Mouse (Mus musculus) common myeloid progenitor, adult 5-6 weeks (primary cell): Measurements from ENCODE around the gene Dock3. TPM values are rescaled to one million over a fixed set of nuclear protein-coding genes. Genes with fewer than 3 reads are reported as not detected.
A peak's percentile ranks its signal among the peaks of the same experiment; 100 is the strongest.

Source experiments
- ATAC-seq: replicated peaks from 2 replicates; pipeline ENCODE4 v1.8.0; 2016; ENCODE audit warnings: low read depth, mild to moderate bottlenecking, moderate TSS enrichment, inconsistent platforms; ENCODE audit not compliant: poor library complexity, severe bottlenecking
- total RNA-seq: library from RNA; stranded (forward); fragments of 200-1000, 187-1606 nt; gene quantifications from 2 replicates; pipeline ENCODE4 v1.2.3, GENCODE M21; 2017

Dock3 gene
- total RNA-seq: 0.23 and 1.6 TPM in 2 replicates

- ATAC-seq: peak; percentile 39; the same call in 1 of the 2 replicates
Observed at GRCm38 (mm10) chr9:107231539-107232139, at the start of gene Dock3. Gene Dock3, minus strand, starts transcription at chr9:107231909.

DNA sequence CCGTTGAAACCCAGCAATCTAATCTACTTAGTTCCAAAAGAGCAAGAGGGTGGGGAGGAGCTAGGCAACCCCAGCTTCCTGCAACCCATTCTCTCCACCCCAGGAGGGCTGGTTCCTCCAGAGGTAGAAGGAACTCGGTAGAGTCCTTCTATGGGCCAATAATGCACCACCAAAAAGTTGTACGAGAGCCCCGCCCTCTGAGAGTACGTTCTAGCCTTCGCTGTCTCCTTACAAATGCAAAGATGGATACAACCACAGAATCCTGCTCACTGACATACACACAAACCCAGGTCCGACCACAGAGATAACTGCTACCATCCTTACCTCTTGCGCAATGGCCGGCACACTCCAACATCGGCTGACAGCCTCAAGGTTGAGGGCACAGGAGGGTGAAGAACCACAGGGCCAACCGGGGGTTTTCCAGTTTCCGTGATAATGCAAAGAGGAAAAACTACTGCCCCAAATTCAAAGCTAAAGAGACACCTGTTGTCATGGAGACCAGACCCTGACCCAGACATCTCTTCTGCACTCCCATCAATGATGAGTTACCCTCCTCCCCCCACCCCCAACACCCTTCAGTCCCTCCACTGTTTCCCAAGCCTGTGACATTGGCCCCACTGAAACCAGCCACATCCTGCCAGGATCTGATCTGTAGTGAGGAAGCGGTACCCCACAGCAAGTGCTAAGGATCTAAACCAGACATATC, 48.8 kb upstream of the Dock3 start:
- peak; percentile 66 for ATAC-seq

DNA sequence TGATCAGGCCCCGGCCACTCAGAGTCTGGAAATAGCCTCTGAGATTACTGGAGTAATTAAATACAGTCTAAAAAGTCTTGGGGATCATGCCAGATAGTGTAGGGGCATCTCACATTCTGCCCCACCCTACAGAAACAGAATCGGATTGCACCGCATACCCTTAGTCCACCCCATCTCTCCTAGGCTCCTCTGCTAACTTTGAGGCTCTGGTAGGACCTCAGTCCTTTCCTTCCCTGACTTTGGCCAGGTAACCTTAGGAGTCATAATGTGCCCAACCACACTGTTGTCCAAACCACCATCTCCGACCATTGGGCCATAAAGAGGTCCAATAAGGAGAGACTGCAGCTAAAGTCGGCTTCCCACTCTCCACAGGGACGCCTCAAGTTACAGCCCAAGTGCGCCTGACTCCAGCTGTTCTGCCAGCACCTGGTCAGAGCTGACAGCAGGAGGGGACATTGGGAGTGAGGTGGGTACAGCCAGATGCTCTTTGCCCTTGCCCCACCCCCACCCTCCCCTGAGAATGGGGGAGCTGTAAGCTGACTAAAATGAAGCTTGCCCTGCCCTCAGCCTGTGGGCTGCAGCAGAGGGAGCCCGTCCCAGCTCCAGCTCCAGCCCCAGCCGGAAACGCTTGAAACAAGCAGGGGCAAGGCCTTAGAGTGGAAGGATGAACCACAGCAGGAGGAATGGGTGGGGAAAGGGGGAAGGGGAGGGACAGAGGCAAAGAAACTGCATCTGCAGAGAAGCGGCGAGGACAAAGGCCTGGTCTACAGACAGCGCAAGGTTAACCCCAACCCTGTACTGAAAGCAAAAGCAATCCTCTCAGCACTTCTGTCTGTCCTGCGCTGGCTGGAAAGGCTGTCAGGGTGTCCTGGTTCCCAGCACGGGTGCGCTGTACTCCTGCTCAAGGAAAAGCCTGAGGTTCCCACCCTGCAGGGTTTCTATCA, 47.9 kb upstream of the Dock3 start:
- ATAC-seq: peak; percentile 41

DNA sequence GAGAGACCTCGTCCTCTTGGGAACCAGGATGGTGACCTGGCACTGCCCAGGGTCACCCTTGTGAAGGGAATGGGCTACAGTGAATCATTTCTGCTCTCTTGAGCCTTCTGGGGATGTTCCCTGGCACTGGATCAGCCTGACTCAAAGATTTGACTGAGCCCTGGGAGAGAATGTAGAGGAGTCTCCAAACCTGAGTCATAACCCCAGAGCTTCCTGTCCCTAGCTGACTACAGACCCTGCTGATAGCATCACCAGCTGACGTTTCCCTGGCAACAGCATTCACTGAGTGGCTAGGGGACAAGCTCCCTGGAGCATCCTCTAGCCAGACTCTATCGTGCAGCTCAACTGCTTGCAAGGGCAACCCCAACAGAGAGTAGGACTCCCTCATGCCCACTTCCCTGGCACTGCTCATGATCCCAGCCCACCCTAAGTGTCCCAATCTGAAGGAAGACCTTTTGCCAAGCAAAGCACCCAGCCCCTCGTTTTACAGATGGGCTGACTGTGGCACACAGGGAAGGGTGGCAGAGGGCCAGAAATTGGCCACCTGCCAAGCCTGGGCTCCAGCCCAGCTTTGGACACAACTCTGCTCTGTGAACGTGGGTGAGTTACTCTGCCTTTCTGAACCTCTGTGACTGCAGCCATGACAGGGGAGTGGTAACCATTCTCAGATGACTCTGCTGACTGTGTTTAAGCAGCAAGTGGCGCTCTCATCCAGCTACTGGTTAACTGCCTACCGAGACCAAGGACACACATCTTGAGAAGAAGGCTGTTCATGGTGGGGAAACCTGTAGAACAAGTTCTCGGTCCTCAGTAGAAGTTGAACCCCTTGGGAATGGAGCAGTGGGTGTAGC, 47.0 kb upstream of the Dock3 start:
- peak; percentile 5; the same call in 1 of the 2 replicates for ATAC-seq

GRCm38 (mm10) chr9:107278126-107278525, 46.4 kb upstream of the Dock3 start:
- no peak for ATAC-seq

- no peak for ATAC-seq
Observed at GRCm38 (mm10) chr9:107277603-107278002, 45.9 kb upstream of the Dock3 start.

- ATAC-seq: no peak
Observed at GRCm38 (mm10) chr9:107275710-107276109, 44.0 kb upstream of the Dock3 start.

- ATAC-seq: no peak
Observed at GRCm38 (mm10) chr9:107274751-107275150, 43.0 kb upstream of the Dock3 start.

DNA sequence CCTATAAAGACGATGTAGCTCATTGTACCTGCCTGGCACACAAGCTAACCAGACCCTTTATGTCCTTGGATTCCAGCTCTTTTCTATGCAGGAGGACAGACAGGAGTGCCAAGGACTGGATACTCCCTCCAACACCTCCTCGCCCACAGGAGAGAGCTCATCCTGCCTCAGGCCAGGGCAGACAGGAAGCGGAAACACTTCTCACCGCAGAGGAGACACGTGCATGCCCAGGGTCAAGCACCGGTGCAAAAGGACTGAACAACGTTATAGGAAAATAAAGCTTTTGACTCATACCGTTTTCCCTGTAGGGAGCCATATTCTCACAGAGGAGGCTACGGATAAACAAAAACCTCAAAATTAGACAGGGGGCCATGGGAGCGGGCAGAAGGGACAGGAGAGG, 41.5 kb upstream of the Dock3 start:
- peak; percentile 33; the same call in 1 of the 2 replicates for ATAC-seq

- peak; percentile 61 for ATAC-seq
Observed at GRCm38 (mm10) chr9:107272284-107272683, 40.6 kb upstream of the Dock3 start.

DNA sequence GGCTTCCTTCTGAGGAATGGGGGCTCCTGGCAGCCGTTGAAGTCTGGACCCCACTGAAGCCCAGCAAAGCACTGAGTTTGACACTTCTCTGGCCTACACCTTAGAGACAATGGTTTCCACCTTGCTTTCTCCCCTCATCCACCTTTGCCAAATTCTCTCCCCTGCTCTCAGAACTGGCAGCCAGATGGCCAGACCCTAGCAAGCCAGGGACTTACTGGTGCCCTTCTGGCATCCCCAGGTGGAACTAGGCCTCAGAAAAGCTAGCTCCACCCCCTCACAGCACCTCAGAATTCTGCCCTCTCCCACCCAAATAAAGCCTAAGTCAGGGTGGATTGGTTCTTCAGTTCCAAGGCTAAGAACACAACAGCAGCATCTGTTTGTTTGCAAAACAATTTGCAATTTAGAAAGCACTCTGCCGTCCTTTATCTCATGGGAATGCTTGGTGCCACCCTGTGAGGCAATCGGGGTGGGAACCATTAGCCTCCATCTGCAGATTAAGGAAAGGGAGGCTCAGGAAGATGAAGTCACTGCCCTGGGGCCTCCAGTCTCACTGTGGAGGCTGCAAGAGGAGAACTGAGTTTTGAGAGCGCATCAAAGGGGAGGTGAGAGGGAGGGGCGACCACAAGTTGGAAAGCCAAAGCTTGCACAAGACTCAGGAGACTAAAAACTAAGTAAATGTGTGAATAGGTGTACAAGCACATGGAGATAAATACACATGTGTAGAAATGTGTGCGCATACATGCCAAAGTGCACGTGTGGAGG, 39.6 kb upstream of the Dock3 start:
- ATAC-seq: no peak

DNA sequence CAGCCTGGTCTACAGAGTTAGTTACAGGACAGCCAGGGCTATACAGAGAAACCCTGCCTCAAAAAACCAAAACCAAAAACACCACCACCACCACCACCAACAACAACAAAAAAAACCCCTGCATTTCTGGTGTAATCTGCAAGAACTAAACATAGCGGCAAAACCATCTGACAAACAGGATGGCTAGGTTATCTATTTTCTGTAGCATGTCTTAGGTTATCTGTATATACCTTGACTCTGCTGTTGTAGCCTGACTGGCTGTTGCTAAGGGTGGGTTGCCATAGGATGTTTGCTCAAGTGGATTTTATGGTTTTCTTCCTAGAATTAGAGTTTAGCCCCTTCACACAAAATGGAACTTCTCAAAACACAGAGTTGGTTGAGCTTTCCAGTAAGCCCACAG, 38.1 kb upstream of the Dock3 start:
- ATAC-seq: no peak

DNA sequence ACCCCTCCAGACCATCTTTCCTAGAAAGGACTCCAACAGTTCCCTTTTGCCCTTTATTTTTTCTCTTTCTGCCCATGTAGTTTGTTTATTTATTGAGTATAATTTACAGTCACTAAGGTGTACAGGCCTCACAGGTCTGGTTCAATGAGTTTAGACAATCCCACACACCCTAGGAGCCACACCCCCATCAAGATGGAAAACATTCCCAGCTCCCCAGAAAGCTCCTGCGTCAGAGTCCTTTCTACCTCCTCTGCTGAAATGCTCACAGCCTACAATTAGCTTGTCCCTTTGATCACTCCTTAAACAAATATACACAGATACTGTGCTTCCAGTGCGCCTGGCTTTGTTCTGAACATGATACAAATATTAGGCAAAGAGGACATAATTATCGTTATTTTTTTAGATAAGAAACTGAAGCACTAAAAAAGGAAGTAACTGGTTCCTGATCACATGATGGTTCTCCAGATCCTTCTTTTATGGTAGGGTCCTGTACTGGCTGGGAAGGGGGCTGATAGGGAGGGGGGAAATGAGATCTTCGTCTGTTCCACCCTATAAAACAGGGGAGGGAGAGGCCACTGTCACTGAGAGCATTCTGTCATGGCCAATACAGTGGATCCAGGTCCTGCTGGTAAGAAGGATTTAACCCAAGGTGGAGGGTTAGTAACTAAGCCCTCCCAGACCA, 36.2 kb upstream of the Dock3 start:
- ATAC-seq: no peak

DNA sequence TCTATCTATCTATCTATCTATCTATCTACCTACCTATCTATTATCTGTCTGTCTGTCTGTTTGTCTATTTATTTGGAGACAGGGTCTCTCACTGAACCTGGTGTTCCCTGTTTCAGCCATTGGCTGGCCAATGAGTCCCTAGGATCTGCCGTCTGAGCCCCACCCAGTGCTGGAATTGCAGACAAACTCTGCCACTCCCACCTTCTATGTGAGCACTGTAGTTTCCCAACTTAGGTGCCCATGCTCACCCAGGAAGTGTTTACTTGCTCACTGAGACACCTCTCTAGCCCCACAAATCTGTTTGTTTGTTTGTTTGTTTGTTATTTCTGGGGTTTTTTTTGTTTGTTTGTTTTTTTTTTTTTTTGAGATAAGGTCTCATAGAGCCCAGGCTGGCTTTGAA, 35.3 kb upstream of the Dock3 start:
- no peak for ATAC-seq

- 0 out of 2 replicates have a peak, but pooled peaks have one; percentile 34 for ATAC-seq
Observed at GRCm38 (mm10) chr9:107264731-107265130, 33.0 kb upstream of the Dock3 start.

DNA sequence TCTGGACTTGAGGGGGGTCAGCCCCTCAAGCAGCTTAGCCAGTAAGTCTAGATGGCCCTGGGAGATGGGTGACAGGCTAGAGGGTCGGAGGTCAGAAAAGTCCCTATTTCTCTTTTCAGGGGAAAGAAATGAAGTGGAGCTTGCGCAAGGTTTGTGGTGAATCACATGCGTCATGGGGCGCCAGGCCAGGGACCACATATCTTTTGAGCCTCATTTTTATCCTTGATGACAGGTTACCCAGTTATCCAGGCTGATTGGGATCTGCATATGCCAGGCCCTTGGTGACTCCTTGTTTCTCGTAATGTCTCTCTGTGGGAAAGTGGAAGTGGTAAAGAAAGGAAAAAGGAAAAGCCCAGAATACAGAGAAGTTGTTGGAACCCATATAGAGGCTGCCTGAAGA, 32.2 kb upstream of the Dock3 start:
- peak; percentile 61 for ATAC-seq

DNA sequence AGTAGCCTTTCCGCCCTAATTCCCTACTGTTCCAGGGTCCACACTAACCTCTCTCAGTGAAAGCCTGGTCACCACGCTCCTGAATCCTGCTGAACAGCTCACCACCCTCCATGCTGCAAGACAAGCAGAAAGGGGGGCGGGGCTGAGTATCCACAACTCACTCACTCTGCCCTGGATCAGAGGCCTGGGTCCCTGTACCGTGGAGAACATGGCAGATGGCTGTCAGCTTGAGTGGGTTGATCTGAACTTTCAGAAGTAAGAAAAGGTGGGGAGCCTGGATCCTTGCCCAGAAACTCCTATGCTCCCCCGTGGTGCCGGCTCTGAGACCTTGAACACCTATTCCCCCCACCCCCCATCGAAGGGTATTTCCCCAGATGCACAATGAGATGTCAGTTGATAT, 30.7 kb upstream of the Dock3 start:
- ATAC-seq: no peak

GRCm38 (mm10) chr9:107261792-107262191, 30.1 kb upstream of the Dock3 start:
- no peak for ATAC-seq

DNA sequence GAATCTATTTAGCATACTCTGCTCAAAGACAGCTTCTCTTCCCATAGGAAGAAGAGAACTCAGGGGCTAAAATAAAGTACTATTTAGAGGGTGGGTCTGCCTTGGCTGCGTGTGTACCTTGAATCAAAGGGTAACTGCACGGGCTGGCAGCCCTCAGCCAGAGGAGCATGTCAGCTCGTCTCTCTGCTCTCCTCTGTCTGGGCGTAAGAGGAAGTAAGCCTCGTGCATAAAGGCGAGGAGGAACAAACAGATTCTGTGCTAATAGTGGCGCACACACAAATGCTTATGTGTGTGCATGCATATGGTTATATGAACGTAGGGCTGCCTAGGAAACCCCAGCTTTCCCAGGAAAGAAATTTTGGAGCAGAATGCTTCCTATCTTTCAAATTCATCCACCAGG, 29.1 kb upstream of the Dock3 start:
- peak; percentile 69 for ATAC-seq
